Mouse (Mus musculus): ENCODE results near the gene Carmil3.

DNA sequence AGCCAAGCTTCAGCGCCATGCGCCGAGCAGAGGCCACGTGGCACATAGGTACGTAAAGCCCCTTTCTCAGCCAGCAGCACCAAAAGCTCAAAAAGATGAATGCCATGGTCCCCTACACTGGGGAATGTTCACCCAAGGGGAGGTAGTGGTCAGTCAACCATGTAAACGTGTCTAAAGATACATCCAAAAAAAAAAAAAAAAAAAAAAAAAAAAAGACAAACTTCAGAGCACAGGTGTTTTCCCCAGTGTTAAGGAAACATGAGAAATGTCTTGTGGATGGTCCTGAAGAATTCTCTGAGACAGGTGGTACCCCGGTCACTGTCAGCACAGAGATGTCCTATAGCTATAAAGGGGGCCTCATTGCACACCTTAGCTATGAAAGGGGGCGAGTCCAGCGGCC is 15.2 kb downstream of the Carmil3 start:
- TF ChIP-seq EP300 (IDR thresholded peaks at IDR 0.05; ENCODE audit: insufficient read depth, low read depth, low read length) (no peak), POLR2A (IDR thresholded peaks at IDR 0.05; ENCODE audit: insufficient read depth, low read length) (no peak), CTCF (IDR thresholded peaks at IDR 0.05; ENCODE audit: low read depth, low read length) (no peak)

Measured in ES-Bruce4 (cell line).